Mouse (Mus musculus): ENCODE data around the gene Fkbp10. TPM values are rescaled to one million over a fixed set of nuclear protein-coding genes. Genes with fewer than 3 reads are reported as not detected.

The Fkbp10 gene
- total and polyA plus RNA-seq, 2 experiments from 2014 or later: 27.0 to 41.1 TPM

DNA sequence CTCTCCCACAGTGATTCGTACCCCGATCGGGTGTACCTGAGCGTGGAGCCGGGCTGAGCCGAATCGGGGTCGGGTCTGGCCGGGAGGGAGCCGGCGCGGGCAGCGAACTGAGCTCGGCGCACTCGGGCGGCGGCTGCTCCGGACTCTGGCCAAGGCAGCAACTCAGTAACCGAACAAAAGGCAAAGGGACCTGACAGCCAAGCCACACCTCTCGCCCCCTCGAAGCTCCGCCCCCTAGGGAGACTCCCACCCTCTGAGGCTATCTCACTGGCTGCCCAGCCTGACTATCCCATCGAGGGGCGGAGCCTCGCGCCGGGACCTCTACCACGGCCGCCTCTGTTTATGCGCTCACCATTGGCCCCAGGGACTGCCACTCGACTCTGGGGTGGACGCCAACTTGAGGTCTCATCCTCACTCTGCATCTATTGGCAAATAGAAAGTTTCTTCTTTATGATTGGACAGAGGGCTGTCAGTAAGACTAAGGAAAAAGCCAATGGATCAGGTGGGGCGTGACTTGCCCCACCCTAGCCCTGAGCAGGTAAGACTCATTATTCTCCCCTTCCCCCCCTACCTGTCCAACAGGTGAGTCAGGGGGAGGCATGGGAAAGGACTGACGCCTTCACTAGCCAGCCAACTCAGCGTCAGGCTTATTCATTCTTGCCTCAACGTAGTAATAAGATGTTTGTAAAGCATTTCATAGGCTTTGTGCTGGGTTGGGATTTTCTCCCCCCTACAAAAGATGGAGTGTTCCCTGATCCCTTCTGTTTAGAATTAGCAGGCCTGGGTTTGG, 17.7 kb upstream of the Fkbp10 start, which contains the start of gene Jup:
Gene Jup (minus strand): TSS at position 164 of the 790 bp plus-strand sequence.
- H3K36me3 ChIP-seq (ENCODE audit: insufficient read depth, low read length): no peaks in the 10 kb centered on the region
- H3K4me3 ChIP-seq (ENCODE audit: low read length): peak within 1 kb of the TSS; percentile 75
- no peaks in the 10 kb centered on the region for H3K27me3 ChIP-seq (ENCODE audit: insufficient read depth, low read length)
- ATAC-seq: peak; percentile 99
- peak within 1 kb of the TSS; percentile 77 for H3K9ac ChIP-seq (replicated peaks; ENCODE audit: low read length)
- H3K9me3 ChIP-seq (ENCODE audit: low read length): no peaks in the 10 kb centered on the region
- no peak; the same call in 1 of the 2 replicates for TF ChIP-seq CTCF (IDR thresholded peaks at IDR 0.05; ENCODE audit: low read depth)
- DNase-seq (ENCODE audit: low spot score): peak; percentile 100
- 2% methylated on average over 34 of the region's 37 CpGs for WGBS
- H3K4me1 ChIP-seq (ENCODE audit: insufficient read depth, low read length): peaks cover 24% of the 10 kb centered on the region
- H3K27ac ChIP-seq: peak within 1 kb of the TSS; percentile 87
- H3K4me2 ChIP-seq (ENCODE audit: low read depth, low read length): peak within 1 kb of the TSS; percentile 58

DNA sequence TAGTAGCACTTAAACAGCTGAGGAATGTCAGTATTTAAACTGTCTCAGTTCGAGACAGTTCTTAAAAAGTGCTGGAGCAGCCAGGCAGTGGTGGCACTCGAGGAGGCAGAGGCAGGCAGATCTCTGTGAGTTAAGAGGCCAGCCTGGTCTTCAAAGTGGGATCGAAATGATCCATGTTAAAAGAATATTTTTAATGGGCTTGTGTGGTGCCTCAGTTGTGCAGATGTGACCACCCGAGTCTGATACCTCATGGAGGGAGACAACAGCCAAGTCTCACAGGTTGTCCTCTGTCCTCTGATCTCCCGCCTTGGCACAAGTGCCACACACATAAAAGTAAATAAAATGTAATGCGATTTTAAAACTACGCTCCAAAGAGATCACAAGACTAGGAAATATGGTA, 17.0 kb upstream of the Fkbp10 start:
- no peak for TF ChIP-seq CTCF (IDR thresholded peaks at IDR 0.05; ENCODE audit: low read depth)
- Histone ChIP-seq H3K27me3 (ENCODE audit: insufficient read depth, low read length) (no peaks in the 10 kb centered on the region), H3K9ac (replicated peaks; ENCODE audit: low read length) (no peak overlapping the region), H3K36me3 (ENCODE audit: insufficient read depth, low read length) (no peaks in the 10 kb centered on the region), H3K27ac (peak overlapping the region; percentile 27; the same call in 1 of the 2 replicates), H3K4me2 (ENCODE audit: low read depth, low read length) (peak overlapping the region; percentile 58; the same call in 1 of the 2 replicates), H3K9me3 (ENCODE audit: low read length) (no peaks in the 10 kb centered on the region), H3K4me1 (ENCODE audit: insufficient read depth, low read length) (peaks cover 21% of the 10 kb centered on the region), H3K4me3 (ENCODE audit: low read length) (no peak overlapping the region)
- ATAC-seq: no peak
- DNase-seq (ENCODE audit: low spot score): no peak
- 95% methylated on average over 7 of the region's 7 CpGs for WGBS

DNA sequence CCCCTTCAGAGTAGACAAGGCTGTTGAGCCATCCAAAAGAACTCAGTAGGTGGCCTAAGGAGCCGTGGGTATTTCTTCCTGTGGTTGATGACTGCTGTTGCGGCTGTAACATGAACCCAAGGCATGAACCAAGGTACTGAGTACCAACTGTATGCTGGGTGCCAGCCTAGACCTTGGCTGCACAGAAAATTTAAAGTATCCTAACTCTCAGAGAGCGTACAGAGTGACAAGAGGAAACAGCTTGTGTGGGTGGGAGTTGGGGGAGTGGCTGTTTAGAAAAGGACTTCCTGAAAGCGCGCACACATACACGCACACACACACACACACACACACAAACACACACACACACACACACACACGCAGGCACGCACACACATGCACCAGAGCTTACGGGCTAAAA, 16.2 kb upstream of the Fkbp10 start:
- DNase-seq (ENCODE audit: low spot score): no peak
- Histone ChIP-seq H3K27ac (no peak overlapping the region), H3K9ac (replicated peaks; ENCODE audit: low read length) (no peak overlapping the region), H3K4me2 (ENCODE audit: low read depth, low read length) (no peak overlapping the region), H3K36me3 (ENCODE audit: insufficient read depth, low read length) (no peaks in the 10 kb centered on the region), H3K9me3 (ENCODE audit: low read length) (no peaks in the 10 kb centered on the region), H3K4me1 (ENCODE audit: insufficient read depth, low read length) (peaks cover 19% of the 10 kb centered on the region), H3K4me3 (ENCODE audit: low read length) (no peak overlapping the region), H3K27me3 (ENCODE audit: insufficient read depth, low read length) (no peaks in the 10 kb centered on the region)
- no peak for ATAC-seq
- 74% methylated on average over 9 of the region's 9 CpGs for WGBS
- TF ChIP-seq CTCF (IDR thresholded peaks at IDR 0.05; ENCODE audit: low read depth): no peak

DNA sequence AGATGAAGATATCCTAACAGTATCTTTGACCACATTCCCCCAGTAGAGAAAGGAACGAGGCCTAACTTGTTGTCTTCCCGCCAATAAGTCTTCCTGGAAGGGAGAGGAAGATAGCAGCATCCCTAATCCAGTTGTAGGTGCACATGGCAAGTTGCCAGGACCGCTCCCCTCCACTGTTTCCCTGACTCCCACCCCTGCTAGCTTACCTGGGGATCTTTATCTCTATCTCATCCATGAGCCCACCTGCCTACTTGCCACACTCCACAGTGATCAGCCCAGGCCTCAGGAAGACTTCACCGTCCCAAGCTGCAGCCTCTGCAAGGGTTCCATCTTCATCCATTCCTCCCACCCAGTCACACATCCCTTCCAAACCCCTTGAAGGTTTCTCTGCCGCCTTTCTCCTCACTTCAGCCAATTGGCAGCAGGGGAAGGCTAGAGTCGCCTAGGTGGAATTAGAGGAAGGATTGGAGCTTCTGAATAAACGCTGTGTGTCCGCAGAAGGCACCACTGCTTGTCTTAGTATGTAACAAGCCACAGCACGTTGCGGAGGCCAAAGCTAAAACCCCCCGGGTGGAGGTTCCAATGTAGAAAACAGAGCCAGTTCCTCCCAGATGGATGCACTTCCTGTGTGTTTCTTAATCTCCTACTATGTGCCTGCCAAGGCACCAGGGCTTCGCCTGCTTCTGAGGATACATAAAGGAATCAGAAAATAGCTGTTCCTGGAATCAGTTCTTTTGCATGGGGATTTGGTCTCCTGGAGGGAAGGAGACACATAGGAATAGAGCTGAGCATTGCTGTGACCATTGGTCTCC, 15.6 kb upstream of the Fkbp10 start:
- H3K27ac ChIP-seq: no peak overlapping the region
- H3K36me3 ChIP-seq (ENCODE audit: insufficient read depth, low read length): no peaks in the 10 kb centered on the region
- peaks cover 19% of the 10 kb centered on the region for H3K4me1 ChIP-seq (ENCODE audit: insufficient read depth, low read length)
- H3K4me2 ChIP-seq (ENCODE audit: low read depth, low read length): no peak overlapping the region
- TF ChIP-seq CTCF (IDR thresholded peaks at IDR 0.05; ENCODE audit: low read depth): no peak
- DNase-seq (ENCODE audit: low spot score) (no peak), ATAC-seq (no peak)
- no peak overlapping the region for H3K9ac ChIP-seq (replicated peaks; ENCODE audit: low read length)
- WGBS: 71% methylated on average over 12 of the region's 12 CpGs
- H3K27me3 ChIP-seq (ENCODE audit: insufficient read depth, low read length): no peaks in the 10 kb centered on the region
- no peaks in the 10 kb centered on the region for H3K9me3 ChIP-seq (ENCODE audit: low read length)
- no peak overlapping the region for H3K4me3 ChIP-seq (ENCODE audit: low read length)

DNA sequence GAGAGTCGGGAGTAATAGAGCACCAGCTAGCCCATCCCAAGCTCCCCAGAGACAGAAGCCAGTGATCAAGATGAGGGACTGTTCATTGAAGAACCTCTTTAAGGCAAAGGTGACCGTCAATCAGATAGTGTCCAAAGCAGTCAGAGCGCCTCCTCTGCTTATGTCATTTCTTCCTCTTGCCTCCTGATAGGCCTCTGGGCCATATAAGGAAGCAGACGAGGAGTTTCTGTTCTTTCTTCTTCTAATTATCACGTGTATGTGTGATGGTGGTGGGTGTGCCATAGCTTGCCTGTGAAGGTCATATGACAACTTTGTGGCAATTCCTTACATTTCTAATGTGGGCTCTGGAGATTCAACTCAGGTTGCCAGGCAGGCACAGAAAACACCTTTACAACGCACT, 14.7 kb upstream of the Fkbp10 start:
- Histone ChIP-seq H3K27ac (no peak overlapping the region), H3K9ac (replicated peaks; ENCODE audit: low read length) (no peak overlapping the region), H3K4me3 (ENCODE audit: low read length) (no peak overlapping the region), H3K4me2 (ENCODE audit: low read depth, low read length) (no peak overlapping the region), H3K4me1 (ENCODE audit: insufficient read depth, low read length) (peaks cover 10% of the 10 kb centered on the region), H3K27me3 (ENCODE audit: insufficient read depth, low read length) (no peaks in the 10 kb centered on the region), H3K36me3 (ENCODE audit: insufficient read depth, low read length) (no peaks in the 10 kb centered on the region), H3K9me3 (ENCODE audit: low read length) (no peaks in the 10 kb centered on the region)
- ATAC-seq (no peak), DNase-seq (ENCODE audit: low spot score) (no peak)
- no peak for TF ChIP-seq CTCF (IDR thresholded peaks at IDR 0.05; ENCODE audit: low read depth)
- WGBS: 85% methylated on average over 6 of the region's 6 CpGs

DNA sequence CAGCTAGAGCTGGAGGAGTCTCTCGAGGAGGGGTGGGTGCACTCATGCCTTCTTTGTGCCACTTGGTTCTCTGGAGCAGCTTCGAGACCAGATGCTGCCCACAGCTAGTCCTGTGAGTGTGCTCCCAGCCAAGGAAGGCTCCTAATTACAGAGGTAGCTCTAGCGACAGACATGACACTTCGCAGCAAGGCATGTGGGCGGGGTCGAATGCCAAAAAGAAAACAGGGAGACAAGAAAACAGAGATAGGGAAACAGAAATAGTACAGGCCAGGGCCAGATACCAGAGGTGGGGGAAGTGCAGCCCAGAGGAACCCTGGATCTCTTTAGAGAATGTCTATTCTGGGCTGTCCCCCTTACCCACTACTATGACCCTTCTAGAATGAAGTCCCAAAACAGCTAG, 13.3 kb upstream of the Fkbp10 start:
- no peak overlapping the region for H3K9ac ChIP-seq (replicated peaks; ENCODE audit: low read length)
- H3K27ac ChIP-seq: no peak overlapping the region
- H3K27me3 ChIP-seq (ENCODE audit: insufficient read depth, low read length): no peaks in the 10 kb centered on the region
- no peak overlapping the region for H3K4me2 ChIP-seq (ENCODE audit: low read depth, low read length)
- H3K4me3 ChIP-seq (ENCODE audit: low read length): no peak overlapping the region
- H3K9me3 ChIP-seq (ENCODE audit: low read length): no peaks in the 10 kb centered on the region
- ATAC-seq (no peak), DNase-seq (ENCODE audit: low spot score) (no peak)
- H3K36me3 ChIP-seq (ENCODE audit: insufficient read depth, low read length): no peaks in the 10 kb centered on the region
- no peak for TF ChIP-seq CTCF (IDR thresholded peaks at IDR 0.05; ENCODE audit: low read depth)
- 51% methylated on average over 6 of the region's 6 CpGs for WGBS
- no peaks in the 10 kb centered on the region for H3K4me1 ChIP-seq (ENCODE audit: insufficient read depth, low read length)
